Mouse (Mus musculus) megakaryocyte, embryonic 14.5 days (primary cell): ENCODE results near the gene Ube2h.

Source experiments
- FLI1 ChIP-seq: IDR thresholded peaks from 2 replicates; pipeline ENCODE4 v1.6.1; 2012; ENCODE audit warnings: low read length, inconsistent platforms, mixed read lengths
- GATA1 ChIP-seq: IDR thresholded peaks from 3 replicates; pipeline ENCODE4 v1.6.1; 2012; ENCODE audit warnings: mixed read lengths, low read length, inconsistent platforms, borderline replicate concordance

DNA sequence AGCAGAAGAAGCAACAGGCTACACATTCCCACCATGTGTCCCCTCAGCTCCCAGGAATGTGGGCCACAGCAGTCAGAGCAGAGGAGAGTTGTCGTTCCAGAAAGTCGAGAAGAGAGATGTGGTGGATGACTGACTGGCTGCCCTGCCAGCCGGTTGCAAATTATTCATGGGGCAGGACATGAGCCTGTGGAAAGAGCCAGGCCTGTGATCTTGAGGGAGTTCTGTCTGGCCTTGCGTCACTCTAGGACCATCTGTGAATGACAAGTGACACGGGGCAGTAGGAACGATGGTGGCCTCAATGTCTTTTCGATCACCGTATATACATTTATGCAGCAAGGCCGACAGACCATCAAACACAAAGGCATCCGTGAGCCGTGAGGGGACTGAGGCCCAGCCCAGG, 108.7 kb downstream of the Ube2h start:
- TF ChIP-seq GATA1 (no peak), FLI1 (no peak)
